In genomic region chr17:28279780-28280422, GRCm38 (mm10) we compare ENCODE assay signal across 8 mouse cellular contexts. TPM values are rescaled to one million over a fixed set of nuclear protein-coding genes. Genes with fewer than 3 reads are reported as not detected.
DNase-seq lines count a peak whose midpoint lies in the region; ATAC-seq and TF ChIP-seq lines count a peak whose summit lies in the region.

No protein-coding gene starts in this region.

- peak overlapping the region; percentile 53 for H3K27ac ChIP-seq in heart, embryonic 10.5 days
- H3K27ac ChIP-seq in stomach, postnatal 0 days (replicated peaks): 0 out of 2 replicates have a peak overlapping the region, but pooled peaks have one; percentile 49

- 0 out of 2 replicates have a peak overlapping the region, but pooled peaks have one; percentile 1 for H3K4me3 ChIP-seq in heart, embryonic 10.5 days
- H3K4me3 ChIP-seq in stomach, postnatal 0 days (ENCODE audit: low read depth, low read length): no peak overlapping the region

- no peaks in the 10 kb centered on the region for H3K9me3 ChIP-seq in heart, embryonic 10.5 days
- H3K9me3 ChIP-seq in stomach, postnatal 0 days (ENCODE audit: control insufficient read depth, low read length): no peaks in the 10 kb centered on the region

- TF ChIP-seq EP300 in stomach, postnatal 0 days (optimal IDR thresholded peaks at IDR 0.05): no peak

- 62% methylated on average over 15 of the region's 15 CpGs for WGBS in heart, embryonic 10.5 days
- 64% methylated on average over 15 of the region's 15 CpGs for WGBS in stomach, postnatal 0 days

- no peak overlapping the region for H3K4me2 ChIP-seq in stomach, postnatal 0 days (replicated peaks; ENCODE audit: low read depth)

- no peaks in the 10 kb centered on the region for H3K36me3 ChIP-seq in heart, embryonic 10.5 days
- H3K36me3 ChIP-seq in stomach, postnatal 0 days (ENCODE audit: control insufficient read depth, insufficient read depth, low read length): no peaks in the 10 kb centered on the region

- H3K4me1 ChIP-seq in heart, embryonic 10.5 days: peaks cover 40% of the 10 kb centered on the region
- no peaks in the 10 kb centered on the region for H3K4me1 ChIP-seq in stomach, postnatal 0 days (replicated peaks; ENCODE audit: control insufficient read depth, insufficient read depth)

- peak; percentile 37 to 68 for DNase-seq in cerebellum, postnatal 25 days
- DNase-seq in cerebellum, adult 11-12 months: no peak
- peak; percentile 57 for DNase-seq in NIH3T3 (ENCODE audit: low read depth)
- no peak for DNase-seq in heart, embryonic 10.5 days (ENCODE audit: low spot score)
- DNase-seq in kidney, postnatal 4 days: peak; percentile 65 to 79
- DNase-seq in stomach, postnatal 0 days (ENCODE audit: low spot score): peak; percentile 61
- no peak for DNase-seq in urinary bladder, postnatal 4 days (ENCODE audit: low spot score in 2 of 2)
- no peak for DNase-seq in cerebellum, adult 9-10 months

- peak; percentile 48 for ATAC-seq in stomach, postnatal 0 days (ENCODE audit: low FRiP score, low TSS enrichment)

- peak; percentile 16; the same call in 1 of the 2 replicates for TF ChIP-seq CTCF in stomach, postnatal 0 days (IDR thresholded peaks at IDR 0.05; ENCODE audit: low read depth)

- no peaks in the 10 kb centered on the region for H3K27me3 ChIP-seq in heart, embryonic 10.5 days (ENCODE audit: insufficient read depth, poor library complexity, severe bottlenecking)
- no peaks in the 10 kb centered on the region for H3K27me3 ChIP-seq in stomach, postnatal 0 days (ENCODE audit: control insufficient read depth, insufficient read depth, low read length)

- H3K9ac ChIP-seq in stomach, postnatal 0 days (ENCODE audit: low read length): no peak overlapping the region

RNA-seq across cellular contexts. Expression of gene Fance, which starts 33.4 kb away (rescaled TPM):
- 25.8 and 30.6 TPM in 2 replicates for polyA plus RNA-seq in heart, embryonic 10.5 days (2016; fragmentation: Nextera tagmentation; extraction: Ambion mirVana)
- 19.2 and 20.4 TPM in 2 replicates for polyA plus RNA-seq in stomach, postnatal 0 days (2015; fragmentation: Nextera tagmentation; extraction: Ambion mirVana)

RNA-seq across cellular contexts. Expression of gene Ppard, which starts 47.4 kb away (rescaled TPM):
- polyA plus RNA-seq in heart, embryonic 10.5 days (2016; fragmentation: Nextera tagmentation; extraction: Ambion mirVana): 0.87 and 1.2 TPM in 2 replicates
- polyA plus RNA-seq in stomach, postnatal 0 days (2015; fragmentation: Nextera tagmentation; extraction: Ambion mirVana): 3.1 and 3.4 TPM in 2 replicates

RNA-seq across cellular contexts. Expression of gene Rpl10a, which starts 48.4 kb away (rescaled TPM):
- polyA plus RNA-seq in heart, embryonic 10.5 days (2016; fragmentation: Nextera tagmentation; extraction: Ambion mirVana): 345 and 365 TPM in 2 replicates
- polyA plus RNA-seq in stomach, postnatal 0 days (2015; fragmentation: Nextera tagmentation; extraction: Ambion mirVana): 491 and 514 TPM in 2 replicates

Comparison
In these comparisons a context has a peak if more than half of its experiments do, and no peak if none do; other contexts are left out.
1. DNase-seq: peak in cerebellum, postnatal 25 days (2 of 2), NIH3T3 (single experiment), kidney, postnatal 4 days (2 of 2) and stomach, postnatal 0 days (single experiment); none in cerebellum, adult 11-12 months (single experiment), heart, embryonic 10.5 days (single experiment), urinary bladder, postnatal 4 days (0 of 2) and cerebellum, adult 9-10 months (single experiment).